Mouse (Mus musculus): Measurements from ENCODE around the gene Prdm8.

Prdm8 gene

GRCm38 (mm10) chr5:98184971-98185805 is 18.2 kb downstream of the Prdm8 start:
- peak; percentile 49 to 51 for DNase-seq

- DNase-seq = no peak
Measured at GRCm38 (mm10) chr5:98185806-98186751, 19.1 kb downstream of the Prdm8 start.

DNA sequence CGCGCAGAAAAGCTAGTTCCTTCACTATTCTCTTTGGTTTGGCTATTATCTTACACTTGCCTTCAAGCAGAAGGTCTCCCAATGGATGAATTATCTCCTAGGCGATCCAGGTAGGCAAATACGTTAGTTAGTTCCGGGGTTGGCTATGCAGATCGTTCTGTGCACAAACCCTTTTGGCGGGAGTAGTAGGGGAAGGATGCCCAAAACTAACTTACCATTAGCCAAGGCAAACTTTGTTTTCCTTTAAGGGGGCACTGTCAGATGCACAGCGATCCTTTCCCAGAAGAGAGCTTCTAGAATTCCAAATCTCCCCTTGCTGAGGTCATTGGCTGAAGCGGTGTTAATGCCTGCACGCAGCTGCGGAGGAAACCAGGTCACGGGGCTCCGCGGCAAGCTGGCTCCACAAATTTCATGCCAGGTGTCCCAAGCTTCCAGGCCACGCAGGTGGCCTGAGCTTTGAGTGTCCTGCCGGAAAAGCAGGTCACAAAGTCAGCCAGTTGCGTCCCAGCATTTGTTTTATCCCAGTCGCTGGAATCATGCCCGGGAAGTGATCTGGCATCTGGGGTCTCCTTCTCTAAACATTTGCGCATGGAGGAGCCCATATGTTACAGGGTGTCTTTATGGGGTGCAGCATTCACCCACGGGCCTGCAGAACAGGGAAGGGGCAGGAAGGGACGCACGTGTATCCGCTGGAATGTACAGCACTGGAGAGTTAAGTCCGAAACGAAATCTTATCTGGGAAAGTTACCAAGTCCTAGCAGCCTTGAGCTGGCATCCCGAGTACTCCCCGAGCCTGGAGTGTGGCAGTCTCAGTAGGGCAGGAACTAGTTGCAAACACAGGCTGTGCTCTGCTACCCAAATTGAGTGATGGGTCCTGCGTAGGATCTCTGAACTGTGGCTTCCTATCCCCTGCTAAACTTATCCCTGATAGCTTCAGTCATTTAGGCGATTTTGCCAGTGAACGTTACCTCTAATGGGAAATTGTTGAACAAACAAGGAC is 22.5 kb downstream of the Prdm8 start:
- DNase-seq = no peak

GRCm38 (mm10) chr5:98192295-98192983 is 25.4 kb downstream of the Prdm8 start:
- no peak for DNase-seq

DNA sequence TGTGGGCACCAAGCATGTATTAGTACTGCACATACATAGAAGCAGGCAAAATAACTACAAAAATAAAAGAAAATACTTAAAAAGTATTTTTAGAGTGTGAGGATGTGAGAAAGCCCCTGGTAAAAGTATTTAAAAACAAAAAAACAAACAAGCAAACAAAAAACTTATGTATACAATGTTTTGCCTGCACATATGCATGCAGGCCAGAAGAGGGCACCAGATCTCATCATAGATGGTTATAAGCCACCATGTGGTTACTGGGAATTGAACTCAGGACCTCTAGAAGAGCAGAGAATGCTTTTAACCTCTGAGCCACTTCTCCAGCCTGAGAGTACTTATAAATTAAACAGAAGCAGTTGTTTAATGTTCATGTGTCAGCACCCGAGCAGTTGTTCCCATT is 28.0 kb downstream of the Prdm8 start:
- DNase-seq = no peak

DNA sequence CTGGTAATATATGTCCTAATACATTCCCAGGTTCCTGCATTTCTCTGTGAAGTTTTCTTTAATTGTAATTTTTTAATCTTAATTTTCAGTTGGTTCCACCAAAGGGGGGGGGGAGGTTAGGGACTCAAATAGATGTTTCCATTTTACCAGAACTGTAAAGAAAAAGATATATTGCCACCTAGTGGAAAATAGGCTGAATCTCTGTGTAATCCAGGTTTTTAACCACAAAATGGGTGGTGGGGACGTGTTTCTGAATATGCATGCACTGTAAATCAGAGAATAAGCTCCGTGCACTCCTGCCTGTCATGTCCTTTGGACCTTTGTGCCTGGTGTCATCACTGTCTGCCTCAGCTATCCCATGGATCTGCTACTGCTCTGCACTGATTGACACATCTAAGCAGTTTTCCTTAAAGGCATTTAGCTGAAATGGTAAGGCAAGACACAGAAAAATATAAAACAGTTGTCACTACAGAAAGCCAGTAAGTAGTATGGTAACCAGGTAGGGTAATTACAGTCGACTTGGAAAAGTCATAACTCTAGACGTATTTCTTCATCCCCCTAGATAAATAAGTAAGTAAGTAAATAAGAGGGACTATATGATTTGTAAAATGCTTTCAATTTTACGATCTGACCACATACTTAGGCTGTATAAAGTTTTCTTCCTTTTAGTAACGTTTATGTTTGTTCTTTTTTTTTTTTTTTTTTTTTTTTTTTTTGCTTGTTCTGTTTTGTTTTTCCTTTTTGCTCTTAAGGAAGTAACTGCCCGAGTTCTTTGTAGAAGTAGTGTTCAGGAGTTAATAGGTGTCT is 31.6 kb downstream of the Prdm8 start:
- DNase-seq = no peak

GRCm38 (mm10) chr5:98199219-98199552 is 32.2 kb downstream of the Prdm8 start:
- no peak for DNase-seq

GRCm38 (mm10) chr5:98201606-98202005 is 34.6 kb downstream of the Prdm8 start:
- DNase-seq = no peak

GRCm38 (mm10) chr5:98202996-98203395 is 36.0 kb downstream of the Prdm8 start:
- no peak for DNase-seq

GRCm38 (mm10) chr5:98212501-98212900 is 45.5 kb downstream of the Prdm8 start:
- DNase-seq = no peak

DNA sequence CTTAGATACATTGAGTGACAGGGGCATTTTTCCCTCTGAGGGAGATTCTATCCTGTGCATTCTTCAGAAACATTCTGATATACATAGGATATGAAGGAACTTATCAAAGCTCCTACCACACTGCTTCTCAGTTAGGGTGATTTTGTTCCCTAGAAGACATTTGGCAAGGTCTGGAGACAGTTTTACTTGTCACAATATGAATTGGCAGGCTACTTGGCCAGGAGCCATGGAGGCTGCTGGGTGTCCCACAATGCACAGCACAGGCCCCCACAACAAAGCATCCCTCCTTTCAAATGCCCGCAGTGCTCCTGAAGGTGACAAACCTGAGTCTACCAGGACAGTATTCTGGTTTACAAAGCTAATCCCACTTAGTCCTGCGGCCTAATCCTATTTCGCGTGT is 55.0 kb downstream of the Prdm8 start:
- no peak for DNase-seq

DNA sequence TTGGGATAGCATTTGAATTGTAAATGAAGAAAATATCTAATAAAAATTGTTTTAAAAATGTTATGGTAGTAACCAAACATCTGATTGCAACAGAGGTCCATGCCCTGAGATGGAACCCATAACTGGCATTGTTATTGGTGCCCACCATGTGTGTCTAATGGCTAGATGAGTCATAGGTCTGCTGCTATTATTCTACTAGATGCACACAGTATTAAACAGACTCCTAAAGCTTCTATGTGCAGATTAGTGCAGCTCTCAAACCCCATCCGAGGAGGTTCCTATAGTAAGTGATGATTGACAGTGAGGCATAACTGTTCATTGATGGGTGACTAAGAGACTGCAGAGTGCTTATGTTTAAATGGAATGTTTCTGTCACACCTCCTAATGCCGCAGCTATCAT is 59.7 kb downstream of the Prdm8 start:
- DNase-seq = no peak

DNA sequence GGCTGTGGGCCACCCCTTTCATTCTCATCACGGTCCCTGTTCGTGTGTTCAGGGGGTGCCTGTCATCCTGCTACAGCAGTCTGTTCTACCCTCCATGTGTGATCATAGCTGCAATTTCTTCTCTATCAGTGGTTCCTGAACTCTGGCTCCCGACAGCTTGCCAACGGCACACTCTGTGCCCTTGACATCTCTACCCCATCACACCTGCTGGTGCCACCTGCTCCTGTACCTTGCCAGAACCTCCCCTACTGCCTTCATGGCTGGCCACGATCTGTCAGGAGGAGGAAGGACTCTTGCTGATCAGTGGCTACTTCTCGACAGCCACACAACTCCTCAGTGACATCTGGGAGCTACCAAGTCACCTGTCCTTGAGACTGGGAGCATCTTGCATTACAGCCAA is 62.5 kb downstream of the Prdm8 start:
- no peak for DNase-seq

- no peak for DNase-seq
Measured at GRCm38 (mm10) chr5:98238466-98238865, 71.5 kb downstream of the Prdm8 start.

All from thymus, adult 18-20 months (tissue).